ENCODE assay signal across 11 mouse cellular contexts in the genomic region with DNA sequence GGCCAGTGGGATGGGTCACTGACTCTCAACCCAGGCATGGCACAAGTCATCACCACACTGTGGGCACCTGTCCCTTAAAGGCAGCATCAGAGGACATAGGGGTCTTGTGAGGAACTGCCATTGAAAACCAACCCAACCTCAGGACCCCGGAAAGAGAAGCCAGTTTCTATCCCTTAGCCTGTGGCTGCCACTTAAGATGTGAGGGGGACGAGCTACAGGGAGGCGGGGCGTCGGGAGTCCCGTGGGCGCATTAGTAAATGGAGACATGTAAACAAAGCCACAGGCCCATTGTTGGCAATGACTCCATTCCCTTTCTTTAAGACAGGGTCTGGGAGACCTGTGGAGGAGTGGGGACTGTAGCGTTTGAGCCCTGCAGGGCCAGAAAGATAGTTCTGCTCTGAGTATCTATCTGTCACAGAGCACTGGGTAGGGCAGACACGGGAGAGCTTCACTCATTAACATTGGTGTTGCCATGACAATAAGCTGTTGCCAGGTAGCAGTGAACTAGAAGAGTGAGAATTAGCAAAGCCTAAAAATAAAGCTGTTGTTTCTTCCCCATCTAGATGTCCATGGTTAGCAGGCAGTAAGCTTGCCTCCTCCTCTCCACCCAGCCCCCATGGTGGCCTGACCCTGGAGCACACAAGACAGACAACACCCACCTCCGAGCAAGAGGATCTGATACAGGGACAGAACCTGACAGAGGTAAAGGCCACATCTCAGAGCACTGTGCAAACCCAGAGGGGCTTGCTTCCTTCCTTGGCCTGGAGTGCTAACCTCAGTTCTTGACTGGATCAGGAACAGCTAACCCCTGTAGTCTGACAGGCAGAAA.
DNase-seq lines count a peak whose midpoint lies in the region; ATAC-seq lines count a peak whose summit lies in the region.
"Had no signal": no experiment of that assay in that cellular context is flagged by ENCODE, and none has a peak within 500 bp of the region (broad histone marks: within the 10 kb centered on the region; RNA-seq: fewer than 3 reads in every experiment).

No protein-coding gene starts in this region.

- H3K4me3 ChIP-seq in neural tube, embryonic 11.5 days (ENCODE audit: low read depth, low read length): no peak overlapping the region
- H3K4me3 ChIP-seq in hindbrain, embryonic 13.5 days: no peak overlapping the region

- 0 out of 2 replicates have a peak, but pooled peaks cover 2% of the 10 kb centered on the region for H3K4me1 ChIP-seq in neural tube, embryonic 11.5 days (ENCODE audit: control insufficient read depth, insufficient read depth, low read length)
- H3K4me1 ChIP-seq in hindbrain, embryonic 13.5 days (replicated peaks): peaks cover 38% of the 10 kb centered on the region

- H3K27me3 ChIP-seq in neural tube, embryonic 11.5 days (ENCODE audit: control insufficient read depth, insufficient read depth, low read length): no peaks in the 10 kb centered on the region
- H3K27me3 ChIP-seq in hindbrain, embryonic 13.5 days: no peaks in the 10 kb centered on the region

- no peak overlapping the region for H3K27ac ChIP-seq in neural tube, embryonic 11.5 days (ENCODE audit: low read depth, low read length)
- peak overlapping the region; percentile 79 for H3K27ac ChIP-seq in hindbrain, embryonic 13.5 days

- H3K9ac ChIP-seq in neural tube, embryonic 11.5 days (ENCODE audit: low read length): no peak overlapping the region
- peak overlapping the region; percentile 21; the same call in 1 of the 2 replicates for H3K9ac ChIP-seq in hindbrain, embryonic 13.5 days

- no peak overlapping the region for H3K4me2 ChIP-seq in neural tube, embryonic 11.5 days (ENCODE audit: low read depth)
- peak overlapping the region; percentile 28 for H3K4me2 ChIP-seq in hindbrain, embryonic 13.5 days

- DNase-seq in neural tube, embryonic 11.5 days (ENCODE audit: low spot score): no peak
- DNase-seq in neural tube, embryonic 10.5 days (ENCODE audit: extremely low spot score, low spot score): no peak
- peak; percentile 56 to 59 for DNase-seq in left cerebral cortex, postnatal 36 days (ENCODE audit: low spot score in 2 of 2)
- DNase-seq in right cerebral cortex, postnatal 4 days: peak; percentile 26
- DNase-seq in ovary, postnatal 36 days (ENCODE audit: low spot score): no peak
- no peak for DNase-seq in heart, adult 18-20 months
- DNase-seq in kidney, adult 8-10 months: no peak
- DNase-seq: gastrocnemius, postnatal 10 days; kidney, postnatal 36 days; thymus, adult 18-20 months had no signal

- WGBS in neural tube, embryonic 11.5 days: 41% methylated on average over 10 of the region's 10 CpGs
- WGBS in hindbrain, embryonic 13.5 days: 21% methylated on average over 10 of the region's 10 CpGs

- H3K9me3 ChIP-seq in neural tube, embryonic 11.5 days (ENCODE audit: control insufficient read depth, low read length): no peaks in the 10 kb centered on the region
- H3K9me3 ChIP-seq in hindbrain, embryonic 13.5 days: no peaks in the 10 kb centered on the region

- intact Hi-C loops in left cerebral cortex, postnatal 36 days (cut with DNase I): loop anchor here (5.0 kb wide), 1 partner anchor 40 kb away; no protein-coding TSS in a partner anchor

- peak; percentile 65 for ATAC-seq in neural tube, embryonic 11.5 days (ENCODE audit: insufficient read depth, low FRiP score, low TSS enrichment)
- ATAC-seq in hindbrain, embryonic 13.5 days (ENCODE audit: low FRiP score): peak; percentile 91

- no peaks in the 10 kb centered on the region for H3K36me3 ChIP-seq in neural tube, embryonic 11.5 days (ENCODE audit: control insufficient read depth, insufficient read depth, low read length)
- no peaks in the 10 kb centered on the region for H3K36me3 ChIP-seq in hindbrain, embryonic 13.5 days

Comparison
In these comparisons a context has a peak if more than half of its experiments do, and no peak if none do; other contexts are left out.
1. DNase-seq: peak in left cerebral cortex, postnatal 36 days (2 of 2) and right cerebral cortex, postnatal 4 days (single experiment); none in neural tube, embryonic 11.5 days (single experiment), neural tube, embryonic 10.5 days (single experiment), ovary, postnatal 36 days (single experiment), heart, adult 18-20 months (0 of 2) and kidney, adult 8-10 months (0 of 2).